8 mouse cellular contexts compared by ENCODE assay signal in the genomic region with DNA sequence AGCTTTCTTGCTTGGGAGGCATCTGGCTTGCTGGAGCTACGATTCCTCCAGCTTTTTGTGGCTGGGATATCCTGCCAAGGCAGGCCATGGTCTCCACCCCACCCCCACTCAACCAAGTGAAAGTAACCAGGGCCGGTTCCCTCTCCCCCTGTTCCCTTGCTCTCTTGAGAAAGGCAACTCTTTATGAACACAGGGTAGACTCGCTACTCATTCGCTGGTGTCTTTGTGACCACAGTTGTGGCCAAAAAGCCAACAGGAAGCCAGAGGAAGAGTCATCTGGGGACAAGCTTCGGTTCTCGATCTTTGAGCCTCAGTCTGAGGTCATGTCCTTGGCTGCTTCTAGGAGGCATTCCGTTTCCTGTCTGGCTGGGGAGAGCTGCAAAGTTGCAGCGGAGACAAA. TPM values are rescaled to one million over a fixed set of nuclear protein-coding genes. Genes with fewer than 3 reads are reported as not detected.
DNase-seq lines count a peak whose midpoint lies in the region; ATAC-seq lines count a peak whose summit lies in the region.

No protein-coding gene starts in this region.

- peaks cover 22% of the 10 kb centered on the region for H3K4me1 ChIP-seq in embryonic facial prominence, embryonic 12.5 days
- H3K4me1 ChIP-seq in liver, embryonic 11.5 days (replicated peaks; ENCODE audit: control insufficient read depth, insufficient read depth, low read length), result peaks cover 18% of the 10 kb centered on the region
- 0 out of 2 replicates have a peak, but pooled peaks cover 7% of the 10 kb centered on the region for H3K4me1 ChIP-seq in midbrain, embryonic 13.5 days (replicated peaks)

- ATAC-seq in embryonic facial prominence, embryonic 12.5 days (ENCODE audit: insufficient number of reproducible peaks, insufficient read depth, low FRiP score, low TSS enrichment), result no peak
- no peak for ATAC-seq in liver, embryonic 11.5 days (replicated peaks; ENCODE audit: low FRiP score)
- ATAC-seq in midbrain, embryonic 13.5 days, result no peak

- no peaks in the 10 kb centered on the region for H3K9me3 ChIP-seq in embryonic facial prominence, embryonic 12.5 days
- no peaks in the 10 kb centered on the region for H3K9me3 ChIP-seq in liver, embryonic 11.5 days (ENCODE audit: control insufficient read depth, low read length)
- H3K9me3 ChIP-seq in midbrain, embryonic 13.5 days, result no peaks in the 10 kb centered on the region

- H3K4me3 ChIP-seq in embryonic facial prominence, embryonic 12.5 days, result no peak overlapping the region
- no peak overlapping the region for H3K4me3 ChIP-seq in liver, embryonic 11.5 days (ENCODE audit: low read depth, low read length)
- H3K4me3 ChIP-seq in midbrain, embryonic 13.5 days (replicated peaks), result no peak overlapping the region

- H3K36me3 ChIP-seq in embryonic facial prominence, embryonic 12.5 days, result no peaks in the 10 kb centered on the region
- no peaks in the 10 kb centered on the region for H3K36me3 ChIP-seq in liver, embryonic 11.5 days (ENCODE audit: control insufficient read depth, insufficient read depth, low read length)
- no peaks in the 10 kb centered on the region for H3K36me3 ChIP-seq in midbrain, embryonic 13.5 days

- DNase-seq in ovary, adult 18-20 months (ENCODE audit: low spot score), result peak; percentile 49
- DNase-seq in ovary, postnatal 10 days (ENCODE audit: low spot score), result no peak
- DNase-seq in heart, postnatal 25 days (ENCODE audit: low spot score), result peak; percentile 85
- no peak for DNase-seq in liver, embryonic 11.5 days (ENCODE audit: low spot score)
- peak; percentile 44 for DNase-seq in ovary, postnatal 14 days (ENCODE audit: low spot score)
- DNase-seq in left cerebral cortex, postnatal 4 days, result no peak

- 52% methylated on average over 8 of the region's 8 CpGs for WGBS in embryonic facial prominence, embryonic 12.5 days
- WGBS in liver, embryonic 11.5 days, result 23% methylated on average over 8 of the region's 8 CpGs
- 81% methylated on average over 8 of the region's 8 CpGs for WGBS in midbrain, embryonic 13.5 days

- H3K4me2 ChIP-seq in embryonic facial prominence, embryonic 12.5 days (replicated peaks), result no peak overlapping the region; the same call in 1 of the 2 replicates
- H3K4me2 ChIP-seq in liver, embryonic 11.5 days, result peak overlapping the region; percentile 47
- H3K4me2 ChIP-seq in midbrain, embryonic 13.5 days (replicated peaks), result no peak overlapping the region

- H3K9ac ChIP-seq in embryonic facial prominence, embryonic 12.5 days, result no peak overlapping the region
- H3K9ac ChIP-seq in liver, embryonic 11.5 days (ENCODE audit: low read depth, low read length), result no peak overlapping the region
- H3K9ac ChIP-seq in midbrain, embryonic 13.5 days (replicated peaks), result no peak overlapping the region

- H3K27me3 ChIP-seq in embryonic facial prominence, embryonic 12.5 days, result no peaks in the 10 kb centered on the region
- no peaks in the 10 kb centered on the region for H3K27me3 ChIP-seq in liver, embryonic 11.5 days (replicated peaks; ENCODE audit: control insufficient read depth, insufficient read depth, low read length)
- H3K27me3 ChIP-seq in midbrain, embryonic 13.5 days, result no peaks in the 10 kb centered on the region

- H3K27ac ChIP-seq in embryonic facial prominence, embryonic 12.5 days, result peak overlapping the region; percentile 65
- H3K27ac ChIP-seq in liver, embryonic 11.5 days (ENCODE audit: low read depth, low read length), result no peak overlapping the region; the same call in 1 of the 2 replicates
- H3K27ac ChIP-seq in midbrain, embryonic 13.5 days, result no peak overlapping the region

- intact Hi-C loops in heart, postnatal 25 days (cut with DNase I), result loop anchor here (2.0 kb wide), 1 partner anchor 15 kb away; no protein-coding TSS in a partner anchor
- intact Hi-C loops in left cerebral cortex, postnatal 4 days (cut with DNase I), result no loop called here

RNA-seq across cellular contexts. Expression of a gene that starts 34.0 kb away (rescaled TPM):
- 36.4 and 42.0 TPM in 2 replicates for polyA plus RNA-seq in embryonic facial prominence, embryonic 12.5 days (2016; fragmentation: Nextera tagmentation; extraction: Ambion mirVana)
- 10 to 100 TPM; 50.4 to 55.1 TPM for total RNA-seq in heart, postnatal 25 days (2021)
- 5.3 and 6.9 TPM in 2 replicates for polyA plus RNA-seq in liver, embryonic 11.5 days (2014; fragmentation: Nextera tagmentation; extraction: Ambion mirVana)
- total RNA-seq in left cerebral cortex, postnatal 4 days (2021), result 10 to 100 TPM; 65.4 to 69.7 TPM
- 40.6 and 46.1 TPM in 2 replicates for polyA plus RNA-seq in midbrain, embryonic 13.5 days (2015; fragmentation: Nextera tagmentation; extraction: Ambion mirVana)

Comparison
In these comparisons a context has a peak if more than half of its experiments do, and no peak if none do; other contexts are left out.
1. DNase-seq: peak in ovary, adult 18-20 months (single experiment), heart, postnatal 25 days (single experiment) and ovary, postnatal 14 days (single experiment); none in ovary, postnatal 10 days (single experiment), liver, embryonic 11.5 days (single experiment) and left cerebral cortex, postnatal 4 days (single experiment).